Mouse (Mus musculus) urinary bladder, postnatal 25 days (tissue): ENCODE results near the gene Hsp90ab1.

ENCODE experiments used
- DNase-seq: peaks from one replicate; pipeline ENCODE4 v3.0.0; 2022; ENCODE audit warnings: low spot score

Hsp90ab1 gene

DNA sequence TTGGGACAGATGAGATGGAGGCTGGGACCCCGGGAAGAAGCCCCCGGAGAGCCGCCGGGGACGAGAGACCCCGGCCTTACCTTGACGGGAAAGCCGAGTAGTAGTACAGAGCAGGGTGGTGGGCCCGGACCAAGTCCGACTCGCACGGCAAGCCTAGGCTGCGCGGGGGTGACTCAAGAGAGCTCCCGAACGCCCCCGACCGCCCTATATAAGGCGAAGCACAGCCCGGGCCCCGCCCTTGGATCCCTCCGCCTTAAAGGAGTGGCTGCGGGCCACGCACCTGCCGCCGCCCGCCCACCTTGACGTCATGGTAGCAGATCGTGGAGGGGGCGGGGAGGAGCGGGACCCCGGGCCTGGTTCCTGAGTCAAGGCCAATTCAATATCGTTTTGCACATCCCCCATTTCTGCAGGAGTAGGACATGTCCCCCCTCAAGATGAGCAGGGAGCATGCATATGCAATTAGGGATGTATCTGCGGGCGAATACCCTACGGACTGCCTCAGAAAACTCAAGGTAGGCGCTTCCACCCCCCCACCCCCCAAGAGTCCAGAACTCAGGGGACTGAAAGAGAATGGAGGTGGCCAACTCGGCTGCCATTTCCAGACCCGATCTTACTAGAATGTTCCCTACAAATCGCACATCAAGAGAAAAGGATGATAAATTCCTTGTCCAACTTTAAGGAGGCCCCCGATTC lies at the start of gene Hsp90ab1:
Gene Hsp90ab1 (minus strand): TSS at position 185 of the 693 bp plus-strand sequence.
- peak; percentile 100 for DNase-seq

GRCm38 (mm10) chr17:45619386-45620256 lies 46.5 kb upstream of the Hsp90ab1 start:
- no peak for DNase-seq

DNA sequence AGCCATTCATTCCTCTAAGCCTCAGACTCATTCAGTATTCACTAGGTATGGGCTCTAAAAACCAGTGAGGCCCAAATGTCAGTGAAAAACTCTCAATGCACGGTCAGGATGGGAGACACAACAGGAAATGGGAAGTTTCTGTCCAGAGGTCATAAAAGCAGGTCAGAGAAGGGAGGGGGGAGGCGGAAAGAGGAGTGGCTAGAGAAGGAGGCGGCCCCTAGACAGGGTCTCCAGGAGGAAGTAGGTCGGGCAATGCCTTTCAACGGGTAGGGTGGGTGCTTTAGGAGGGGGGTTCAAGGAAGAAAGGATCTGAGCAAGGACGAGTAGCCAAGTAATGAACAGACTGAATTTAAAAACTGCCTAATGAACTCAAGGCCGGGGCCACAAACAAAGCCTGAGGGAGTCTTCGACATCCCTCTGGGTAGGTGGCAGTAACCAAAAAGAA lies 45.9 kb upstream of the Hsp90ab1 start:
- no peak for DNase-seq

- no peak for DNase-seq
These were observed 44.6 kb upstream of the Hsp90ab1 start for GRCm38 (mm10) chr17:45617655-45618054.

- no peak for DNase-seq
These were observed 43.6 kb upstream of the Hsp90ab1 start for GRCm38 (mm10) chr17:45616679-45617078.

GRCm38 (mm10) chr17:45616046-45616650 lies 43.1 kb upstream of the Hsp90ab1 start:
- DNase-seq = no peak

DNA sequence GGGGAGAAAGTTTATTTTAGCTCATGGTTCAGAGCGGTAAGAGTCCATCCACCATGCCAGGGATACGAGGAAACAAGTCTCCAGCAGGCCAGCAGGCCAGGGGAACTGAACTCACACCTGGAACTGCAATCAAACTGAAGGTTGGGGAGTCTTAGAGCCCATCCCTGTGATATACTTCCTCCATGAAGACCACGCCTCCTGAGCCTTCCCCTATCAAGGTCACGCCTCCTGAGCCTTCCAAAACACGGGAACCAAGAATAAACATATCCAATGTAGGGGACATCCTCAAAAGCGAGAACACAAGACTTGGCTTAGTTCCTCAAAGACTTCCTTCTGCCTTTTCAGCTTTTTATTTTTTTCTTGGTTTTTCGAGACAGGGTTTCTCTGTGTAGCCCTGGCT lies 39.9 kb upstream of the Hsp90ab1 start:
- no peak for DNase-seq

DNA sequence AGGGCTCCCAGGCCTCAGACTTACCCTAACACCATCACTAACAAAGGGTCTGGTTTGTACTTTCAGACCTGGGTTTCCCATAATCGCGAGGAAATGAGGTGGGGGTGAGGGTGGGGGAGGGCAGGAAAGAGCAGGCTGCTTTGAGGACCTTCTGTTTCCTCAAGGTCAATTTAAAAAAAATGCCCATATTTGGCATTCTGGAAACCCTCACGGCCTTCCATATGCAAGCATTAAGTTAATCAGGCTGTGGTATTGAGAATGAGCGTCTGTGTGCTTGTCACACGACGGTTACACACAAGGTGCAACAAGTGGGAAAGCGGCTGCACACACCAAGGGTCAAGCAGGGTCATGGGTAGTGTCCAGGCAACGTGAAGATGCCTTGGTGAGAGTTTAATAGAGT lies 38.9 kb upstream of the Hsp90ab1 start:
- no peak for DNase-seq

GRCm38 (mm10) chr17:45610144-45610866 lies 37.2 kb upstream of the Hsp90ab1 start:
- DNase-seq = no peak

GRCm38 (mm10) chr17:45608396-45608795 lies 35.3 kb upstream of the Hsp90ab1 start:
- DNase-seq = no peak

- no peak for DNase-seq
These were observed 34.2 kb upstream of the Hsp90ab1 start for GRCm38 (mm10) chr17:45606992-45607879.

DNA sequence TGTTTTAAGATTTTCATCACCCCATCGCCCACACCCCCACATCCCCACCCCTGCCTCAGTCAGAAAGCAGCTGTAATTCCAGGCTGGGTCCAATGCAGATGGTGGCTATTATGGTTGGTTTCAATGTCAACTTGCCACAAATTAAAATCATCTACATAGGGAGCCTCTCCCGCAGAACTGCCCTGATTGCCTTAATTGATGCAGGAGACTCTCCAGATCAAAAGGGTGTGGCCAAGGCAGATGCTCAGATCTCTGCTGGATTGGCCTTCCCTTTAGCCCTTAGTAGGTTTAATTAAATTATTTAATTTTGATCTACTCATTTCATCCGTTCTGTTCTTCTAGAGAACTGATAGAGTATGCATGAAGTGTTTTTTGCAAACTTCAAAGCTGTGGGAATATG lies 29.9 kb upstream of the Hsp90ab1 start:
- no peak for DNase-seq

DNA sequence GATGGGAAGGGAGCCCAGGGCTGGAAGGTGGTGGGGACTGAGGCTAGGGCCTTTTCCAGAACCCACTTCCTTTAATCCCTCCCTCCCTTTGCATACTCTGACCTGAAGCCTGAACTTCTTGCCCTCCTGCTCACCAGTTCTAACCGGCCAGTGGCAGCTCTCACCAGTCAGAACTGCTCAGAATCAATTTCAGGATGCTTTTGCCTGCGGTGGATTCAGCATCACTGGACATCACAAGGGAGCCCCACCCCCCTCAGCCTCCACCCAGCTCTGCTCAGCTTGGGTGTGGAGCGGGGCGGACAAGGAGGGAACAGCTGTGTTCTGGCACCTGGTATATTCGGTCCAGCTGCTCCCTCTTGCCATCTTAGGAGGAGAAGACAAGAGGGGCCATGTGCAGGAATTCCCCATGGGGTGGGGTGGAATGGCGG lies 28.8 kb upstream of the Hsp90ab1 start, which contains the start of gene Mymx:
Gene Mymx (minus strand): TSS at position 226 of the 428 bp plus-strand sequence.
- no peak for DNase-seq

DNA sequence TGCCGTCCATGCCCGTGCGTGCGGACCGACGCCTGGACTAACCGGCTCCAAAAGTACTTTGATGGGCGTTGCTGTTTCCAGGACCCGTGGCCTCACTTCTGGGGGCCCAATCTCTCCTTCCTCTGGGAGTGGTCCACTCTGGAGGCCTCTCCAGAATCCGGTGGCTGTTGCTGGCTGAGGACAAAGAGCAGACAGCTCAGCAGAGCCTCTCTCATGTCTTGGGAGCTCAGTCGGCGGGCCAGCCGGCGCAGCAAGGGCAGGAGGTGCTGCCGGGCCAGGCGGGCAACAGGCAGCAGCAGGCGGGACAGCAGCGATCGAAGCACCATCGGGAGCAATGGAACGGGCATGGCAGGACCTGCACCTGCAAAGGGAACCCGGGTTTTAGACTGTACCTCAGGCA lies 28.3 kb upstream of the Hsp90ab1 start:
- DNase-seq = no peak

- no peak for DNase-seq
These were observed 27.2 kb upstream of the Hsp90ab1 start for GRCm38 (mm10) chr17:45600267-45600666.

- peak; percentile 61 for DNase-seq
These were observed 26.6 kb upstream of the Hsp90ab1 start, which contains the start of gene Slc29a1 for GRCm38 (mm10) chr17:45599446-45600242. Slc29a1 (minus strand) TSS chr17:45599606.

GRCm38 (mm10) chr17:45598891-45599290 lies 25.8 kb upstream of the Hsp90ab1 start:
- no peak for DNase-seq

DNA sequence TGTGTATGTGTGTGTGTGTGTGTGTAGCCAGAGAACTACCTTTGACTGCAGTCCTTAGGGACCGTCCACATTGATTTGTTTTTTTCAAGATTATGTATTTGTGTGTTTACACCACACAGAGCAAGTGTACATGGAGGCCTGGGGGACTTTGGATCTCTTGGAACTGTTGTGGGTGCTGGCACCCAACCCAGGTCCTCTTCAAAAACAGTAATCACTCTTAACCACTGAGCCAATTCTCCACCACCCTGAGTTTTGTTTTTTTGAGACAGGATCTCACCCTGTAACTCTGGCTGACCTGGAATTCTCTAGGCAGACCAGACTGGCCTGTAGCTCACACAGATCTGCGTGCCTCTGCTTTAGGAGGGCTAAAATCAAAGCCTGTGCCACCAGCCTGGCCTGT lies 25.3 kb upstream of the Hsp90ab1 start:
- DNase-seq = no peak

GRCm38 (mm10) chr17:45597787-45598186 lies 24.7 kb upstream of the Hsp90ab1 start:
- DNase-seq = no peak
